Mouse (Mus musculus): Measurements from ENCODE around the gene Zfp428. TPM values are rescaled to one million over a fixed set of nuclear protein-coding genes. Genes with fewer than 3 reads are reported as not detected.

The Zfp428 gene
- polyA plus RNA-seq, 1 experiment, result not detected

- H3K4me1 ChIP-seq (ENCODE audit: control insufficient read depth, insufficient read depth, low read length), result peaks cover 33% of the 10 kb centered on the region
- H3K27ac ChIP-seq (ENCODE audit: insufficient read depth, low read depth, low read length), result peak overlapping the region; percentile 94
- TF ChIP-seq POLR2A (IDR thresholded peaks at IDR 0.05; ENCODE audit: insufficient read depth, low read depth, low read length), result no peak
- TF ChIP-seq CTCF (IDR thresholded peaks at IDR 0.05; ENCODE audit: insufficient read depth, low read depth, low read length), result no peak
- peak overlapping the region; percentile 42 for H3K4me3 ChIP-seq (ENCODE audit: insufficient read depth, low read depth, low read length)
- WGBS, result 10% methylated on average over 3 of the region's 3 CpGs
Measured at GRCm38 (mm10) chr7:24487403-24487802, 19.4 kb upstream of the Zfp428 start.

DNA sequence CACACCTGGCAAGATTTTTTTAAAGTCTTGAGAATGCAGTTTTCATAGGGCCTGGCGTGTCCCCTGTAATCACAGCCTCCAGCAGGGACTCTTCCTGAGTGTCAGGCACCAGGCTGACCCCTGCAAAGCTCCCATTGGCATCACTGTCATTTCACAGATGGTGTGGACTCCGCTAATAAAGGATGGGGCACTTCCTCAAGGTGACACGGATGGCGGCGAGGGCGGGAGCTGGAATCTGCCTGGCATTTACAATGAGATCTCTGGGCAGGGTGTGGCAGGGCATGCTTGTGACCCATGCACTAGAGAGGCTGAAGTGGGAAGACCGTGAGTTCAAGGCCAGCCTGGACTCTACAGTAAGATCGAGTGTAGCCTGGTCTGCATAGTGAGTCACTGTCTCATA lies 18.5 kb upstream of the Zfp428 start:
- no peak overlapping the region for H3K4me3 ChIP-seq (ENCODE audit: insufficient read depth, low read depth, low read length)
- peak overlapping the region; percentile 41; the same call in 1 of the 2 replicates for H3K27ac ChIP-seq (ENCODE audit: insufficient read depth, low read depth, low read length)
- TF ChIP-seq POLR2A (IDR thresholded peaks at IDR 0.05; ENCODE audit: insufficient read depth, low read depth, low read length) (no peak), CTCF (IDR thresholded peaks at IDR 0.05; ENCODE audit: insufficient read depth, low read depth, low read length) (no peak)
- 75% methylated on average over 8 of the region's 8 CpGs for WGBS
- peaks cover 31% of the 10 kb centered on the region for H3K4me1 ChIP-seq (ENCODE audit: control insufficient read depth, insufficient read depth, low read length)

DNA sequence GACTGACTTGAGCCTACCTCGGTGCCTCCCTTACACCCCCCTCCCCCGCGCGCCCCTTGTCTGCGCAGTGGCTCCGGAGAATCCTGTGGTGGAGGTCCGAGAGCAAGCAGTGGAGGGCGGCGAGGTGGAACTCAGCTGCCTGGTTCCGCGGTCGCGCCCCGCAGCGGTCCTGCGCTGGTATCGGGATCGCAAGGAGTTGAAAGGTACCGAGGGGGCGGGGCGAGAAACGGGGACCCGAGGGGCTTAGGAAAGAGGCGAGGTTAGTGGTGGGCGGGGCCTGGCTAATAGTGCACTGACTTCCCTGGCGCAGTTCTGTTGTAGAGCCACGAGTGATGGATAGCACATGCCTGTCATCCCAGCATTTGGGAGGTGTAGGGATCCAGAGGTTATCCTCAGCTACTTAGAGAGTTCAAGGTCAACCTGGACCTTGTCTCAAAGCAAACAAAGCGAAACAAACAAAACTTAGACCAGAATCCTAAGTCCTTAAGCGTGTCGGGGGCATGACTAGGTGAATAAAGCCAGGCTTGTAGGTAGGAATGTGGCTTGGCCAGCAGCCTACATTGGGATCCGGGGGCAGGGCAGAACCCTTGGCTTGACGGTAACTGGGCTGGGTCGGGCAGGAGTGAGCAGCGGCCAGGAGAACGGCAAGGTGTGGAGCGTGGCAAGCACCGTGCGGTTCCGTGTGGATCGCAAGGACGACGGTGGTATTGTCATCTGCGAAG lies 6.8 kb upstream of the Zfp428 start:
- Histone ChIP-seq H3K4me1 (ENCODE audit: control insufficient read depth, insufficient read depth, low read length) (peaks cover 9% of the 10 kb centered on the region), H3K4me3 (ENCODE audit: insufficient read depth, low read depth, low read length) (no peak overlapping the region), H3K27ac (ENCODE audit: insufficient read depth, low read depth, low read length) (no peak overlapping the region)
- TF ChIP-seq CTCF (IDR thresholded peaks at IDR 0.05; ENCODE audit: insufficient read depth, low read depth, low read length), result no peak
- 54% methylated on average over 43 of the region's 43 CpGs for WGBS

DNA sequence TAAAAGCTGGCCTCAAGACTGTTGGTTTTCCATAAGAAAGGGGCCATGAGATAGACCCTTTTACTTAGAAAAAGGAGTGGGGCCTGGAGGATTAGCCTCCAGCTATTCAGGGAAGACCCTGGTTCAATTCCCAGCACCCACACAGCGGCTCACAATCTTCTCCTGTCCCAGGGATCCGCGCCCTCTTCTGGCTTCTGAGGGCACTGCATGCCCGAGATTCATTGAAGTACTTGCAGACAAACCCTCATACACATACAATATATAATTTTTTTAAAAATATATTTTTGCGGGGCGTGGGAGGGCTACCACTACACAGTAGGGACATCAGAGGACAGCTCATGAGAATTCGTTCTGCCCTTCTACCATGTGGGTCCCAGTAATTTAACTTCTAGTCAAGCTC lies 5.9 kb upstream of the Zfp428 start:
- no peak overlapping the region for H3K4me3 ChIP-seq (ENCODE audit: insufficient read depth, low read depth, low read length)
- WGBS, result 53% methylated on average over 7 of the region's 7 CpGs
- H3K4me1 ChIP-seq (ENCODE audit: control insufficient read depth, insufficient read depth, low read length), result peaks cover 16% of the 10 kb centered on the region
- H3K27ac ChIP-seq (ENCODE audit: insufficient read depth, low read depth, low read length), result no peak overlapping the region
- TF ChIP-seq POLR2A (IDR thresholded peaks at IDR 0.05; ENCODE audit: insufficient read depth, low read depth, low read length), result no peak

DNA sequence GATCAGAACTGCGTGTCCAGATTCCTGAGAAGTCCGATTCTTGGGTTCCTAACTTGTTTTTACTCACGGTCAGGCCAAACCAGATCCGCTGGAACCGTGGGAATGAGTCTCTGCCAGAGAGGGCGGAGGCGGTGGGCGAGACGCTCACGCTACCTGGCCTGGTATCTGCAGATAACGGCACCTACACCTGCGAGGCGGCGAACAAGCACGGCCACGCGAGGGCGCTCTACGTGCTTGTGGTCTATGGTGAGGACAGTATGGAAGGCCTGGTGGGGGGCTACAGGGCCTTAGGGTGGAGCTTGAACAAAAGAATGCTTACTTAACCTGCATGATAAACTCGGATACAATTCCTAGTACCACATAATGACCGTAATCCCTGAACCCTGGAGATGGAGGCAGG lies 5.3 kb upstream of the Zfp428 start:
- Histone ChIP-seq H3K4me3 (ENCODE audit: insufficient read depth, low read depth, low read length) (no peak overlapping the region), H3K4me1 (ENCODE audit: control insufficient read depth, insufficient read depth, low read length) (peaks cover 16% of the 10 kb centered on the region), H3K27ac (ENCODE audit: insufficient read depth, low read depth, low read length) (no peak overlapping the region)
- TF ChIP-seq POLR2A (IDR thresholded peaks at IDR 0.05; ENCODE audit: insufficient read depth, low read depth, low read length), result no peak
- 0 out of 2 replicates have a peak, but pooled peaks have one; percentile 9 for TF ChIP-seq CTCF (IDR thresholded peaks at IDR 0.05; ENCODE audit: insufficient read depth, low read depth, low read length)
- 66% methylated on average over 21 of the region's 21 CpGs for WGBS

DNA sequence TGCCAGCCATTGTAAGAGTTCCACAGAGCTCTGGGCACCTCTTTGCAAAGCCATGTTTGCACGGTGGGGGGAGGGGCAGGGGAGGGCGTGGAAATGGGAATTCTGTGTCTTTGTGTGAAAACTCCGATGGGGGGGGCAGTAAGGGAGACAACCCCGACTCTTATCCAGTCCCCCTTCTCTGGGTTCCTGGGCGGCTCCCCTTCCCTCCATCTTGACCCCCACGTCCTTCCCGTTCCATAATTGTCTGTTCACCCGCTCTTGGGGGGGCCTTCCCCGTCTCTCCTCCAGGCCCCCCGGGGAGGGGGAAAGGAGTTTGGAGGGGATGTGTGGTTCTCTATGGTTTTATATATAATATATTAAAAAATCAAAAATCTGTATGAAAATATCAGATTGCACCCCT lies 2.8 kb upstream of the Zfp428 start:
- Histone ChIP-seq H3K4me3 (ENCODE audit: insufficient read depth, low read depth, low read length) (no peak overlapping the region), H3K4me1 (ENCODE audit: control insufficient read depth, insufficient read depth, low read length) (peaks cover 16% of the 10 kb centered on the region), H3K27ac (ENCODE audit: insufficient read depth, low read depth, low read length) (no peak overlapping the region)
- no peak for TF ChIP-seq POLR2A (IDR thresholded peaks at IDR 0.05; ENCODE audit: insufficient read depth, low read depth, low read length)
- no peak for TF ChIP-seq CTCF (IDR thresholded peaks at IDR 0.05; ENCODE audit: insufficient read depth, low read depth, low read length)
- 23% methylated on average over 10 of the region's 10 CpGs for WGBS

DNA sequence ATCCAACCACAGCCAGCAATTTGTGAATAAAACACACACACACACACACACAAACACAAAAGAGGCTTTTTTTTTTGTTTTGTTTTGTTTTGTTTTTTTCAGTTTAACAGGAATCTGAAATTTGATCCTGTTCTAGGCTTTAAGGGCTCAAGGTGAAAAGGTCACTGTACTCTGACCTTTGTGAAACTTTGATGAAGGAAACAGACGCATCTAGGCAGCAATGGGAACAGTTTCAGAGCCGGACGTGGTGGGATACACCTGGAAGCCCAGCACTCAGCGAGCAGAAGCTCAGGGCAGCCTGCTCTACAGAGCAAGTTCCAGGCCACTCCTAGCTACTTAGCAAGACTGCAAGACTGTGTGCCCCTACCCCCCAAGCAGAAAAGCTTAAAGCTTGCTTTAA lies 1.9 kb upstream of the Zfp428 start:
- peaks cover 16% of the 10 kb centered on the region for H3K4me1 ChIP-seq (ENCODE audit: control insufficient read depth, insufficient read depth, low read length)
- TF ChIP-seq POLR2A (IDR thresholded peaks at IDR 0.05; ENCODE audit: insufficient read depth, low read depth, low read length) (no peak), CTCF (IDR thresholded peaks at IDR 0.05; ENCODE audit: insufficient read depth, low read depth, low read length) (no peak)
- no peak overlapping the region for H3K27ac ChIP-seq (ENCODE audit: insufficient read depth, low read depth, low read length)
- 53% methylated on average over 4 of the region's 4 CpGs for WGBS
- no peak overlapping the region for H3K4me3 ChIP-seq (ENCODE audit: insufficient read depth, low read depth, low read length)

DNA sequence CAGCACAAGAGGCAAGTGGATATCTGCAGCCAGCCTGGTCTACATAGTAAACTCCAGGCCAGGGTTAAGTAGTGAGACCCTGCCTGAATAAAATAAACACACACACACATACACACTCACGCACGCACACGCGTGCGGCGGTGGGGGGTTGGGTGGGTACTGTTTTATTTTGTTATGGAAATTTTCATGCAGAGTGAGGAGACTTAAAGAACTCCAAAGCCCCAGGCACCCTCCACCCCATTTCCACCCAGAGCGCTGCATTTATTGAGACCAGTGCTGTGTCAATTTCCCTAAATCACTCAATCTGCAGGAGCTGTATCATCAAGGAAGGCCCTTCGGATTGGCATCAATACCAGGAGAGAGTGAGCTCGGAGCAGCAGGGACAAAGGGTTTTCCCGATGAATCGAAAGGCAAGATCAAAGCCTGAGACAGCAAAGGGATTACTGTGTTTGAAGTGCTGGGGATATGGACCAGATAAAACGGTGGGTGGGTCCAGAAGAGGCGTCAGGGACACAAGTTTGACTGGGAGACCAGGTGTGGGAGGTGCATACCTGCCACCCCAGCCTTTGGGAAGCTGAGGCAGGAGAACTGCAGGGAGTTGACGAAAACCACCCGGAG lies 1.2 kb upstream of the Zfp428 start:
- Histone ChIP-seq H3K4me1 (ENCODE audit: control insufficient read depth, insufficient read depth, low read length) (peaks cover 16% of the 10 kb centered on the region), H3K27ac (ENCODE audit: insufficient read depth, low read depth, low read length) (peak overlapping the region; percentile 83), H3K4me3 (ENCODE audit: insufficient read depth, low read depth, low read length) (no peak overlapping the region)
- WGBS, result 11% methylated on average over 15 of the region's 15 CpGs
- TF ChIP-seq POLR2A (IDR thresholded peaks at IDR 0.05; ENCODE audit: insufficient read depth, low read depth, low read length) (no peak), CTCF (IDR thresholded peaks at IDR 0.05; ENCODE audit: insufficient read depth, low read depth, low read length) (no peak)

DNA sequence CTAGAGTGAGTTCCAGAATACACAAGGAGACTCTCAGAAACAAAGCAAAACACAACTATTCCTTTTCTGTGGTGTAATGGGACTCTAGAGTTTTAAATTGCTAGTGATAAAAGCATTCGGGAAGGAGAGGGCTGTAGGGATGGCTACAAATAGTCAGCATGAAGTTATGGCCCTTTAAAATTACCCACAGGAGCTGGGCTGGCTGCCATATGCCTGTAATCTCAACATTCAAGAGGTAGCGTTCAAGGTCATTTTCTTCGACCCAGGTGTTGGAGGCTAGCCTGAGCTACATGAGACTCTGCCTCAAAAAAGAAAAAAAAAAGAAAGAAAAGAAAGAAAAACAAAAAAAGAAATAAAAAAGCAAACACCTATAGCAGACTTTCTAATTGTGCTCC lies 744 bp upstream of the Zfp428 start:
- Histone ChIP-seq H3K4me1 (ENCODE audit: control insufficient read depth, insufficient read depth, low read length) (peaks cover 16% of the 10 kb centered on the region), H3K27ac (ENCODE audit: insufficient read depth, low read depth, low read length) (peak overlapping the region; percentile 83), H3K4me3 (ENCODE audit: insufficient read depth, low read depth, low read length) (no peak overlapping the region)
- WGBS, result 5% methylated on average over 3 of the region's 3 CpGs
- TF ChIP-seq POLR2A (IDR thresholded peaks at IDR 0.05; ENCODE audit: insufficient read depth, low read depth, low read length) (no peak), CTCF (IDR thresholded peaks at IDR 0.05; ENCODE audit: insufficient read depth, low read depth, low read length) (no peak)

Measured in olfactory bulb, adult 2 months (tissue).